Comparison of ENCODE assay signal across 8 mouse cellular contexts in genomic region chr1:77513411-77513941, GRCm38 (mm10). TPM values are rescaled to one million over a fixed set of nuclear protein-coding genes. Genes with fewer than 3 reads are reported as not detected.
DNase-seq lines count a peak whose midpoint lies in the region; ATAC-seq and TF ChIP-seq lines count a peak whose summit lies in the region.

No protein-coding gene starts in this region.

- 2% methylated on average over 27 of the region's 27 CpGs for WGBS in intestine, embryonic 16.5 days

- peaks cover 21% of the 10 kb centered on the region for H3K4me1 ChIP-seq in intestine, embryonic 16.5 days (ENCODE audit: control insufficient read depth, insufficient read depth, low read length)

- no peak for TF ChIP-seq CTCF in C2C12 (IDR thresholded peaks at IDR 0.05; ENCODE audit: control insufficient read depth, insufficient read depth, insufficient read length)

- H3K9me3 ChIP-seq in intestine, embryonic 16.5 days (ENCODE audit: control insufficient read depth, low read length) = no peaks in the 10 kb centered on the region

- peak overlapping the region; percentile 57 for H3K4me3 ChIP-seq in C2C12 (ENCODE audit: insufficient read depth, poor library complexity, severe bottlenecking)
- peak overlapping the region; percentile 70 for H3K4me3 ChIP-seq in intestine, embryonic 16.5 days (ENCODE audit: low read length)

- 0 out of 2 replicates have a peak, but pooled peaks have one; percentile 6 for ATAC-seq in intestine, embryonic 16.5 days

- H3K36me3 ChIP-seq in C2C12 (ENCODE audit: control insufficient read depth, insufficient read depth) = no peaks in the 10 kb centered on the region
- 0 out of 2 replicates have a peak, but pooled peaks cover 3% of the 10 kb centered on the region for H3K36me3 ChIP-seq in intestine, embryonic 16.5 days (ENCODE audit: control insufficient read depth, insufficient read depth, low read length)

- peak overlapping the region; percentile 69 for H3K9ac ChIP-seq in intestine, embryonic 16.5 days (ENCODE audit: low read depth, low read length)

- DNase-seq in adrenal gland, postnatal 36 days = peak; percentile 23 to 40
- DNase-seq in frontal cortex, postnatal 36 days (ENCODE audit: low spot score in 2 of 2) = peak; percentile 66 to 74
- peak; percentile 55 to 74 for DNase-seq in left cerebral cortex, postnatal 10 days (ENCODE audit: extremely low spot score in 1 of 2, low spot score in 2 of 2)
- DNase-seq in lung, postnatal 36 days = peak; percentile 59
- peak; percentile 64 for DNase-seq in right cerebral cortex, postnatal 25 days
- no peak for DNase-seq in thymus, postnatal 14 days

- H3K79me3 ChIP-seq in C2C12 (ENCODE audit: low read depth) = peaks cover 4% of the 10 kb centered on the region

- no peaks in the 10 kb centered on the region for H3K27me3 ChIP-seq in C2C12 (ENCODE audit: control insufficient read depth, insufficient read depth, insufficient read length)
- no peaks in the 10 kb centered on the region for H3K27me3 ChIP-seq in intestine, embryonic 16.5 days (replicated peaks; ENCODE audit: control insufficient read depth, insufficient read depth, low read length)

- no peak overlapping the region for H3K27ac ChIP-seq in intestine, embryonic 16.5 days (ENCODE audit: low read length)

- intact Hi-C loops in left cerebral cortex, postnatal 10 days (cut with DNase I) = loop anchor here (5.0 to 10.0 kb wide), 2 partner anchors 409 to 1021 kb away; no protein-coding TSS in a partner anchor

- H3ac ChIP-seq in C2C12 (ENCODE audit: control insufficient read depth, insufficient read length, low read depth) = peak overlapping the region; percentile 47

- peaks cover 41% of the 10 kb centered on the region for H3K79me2 ChIP-seq in C2C12 (ENCODE audit: control insufficient read depth, insufficient read depth)

- H3K4me2 ChIP-seq in intestine, embryonic 16.5 days (ENCODE audit: low read depth, low read length) = peak overlapping the region; percentile 98

TF ChIP-seq in C2C12, 6 proteins besides CTCF, POLR2A, EP300 and RAD21:
- TF ChIP-seq USF1 (IDR thresholded peaks at IDR 0.05; ENCODE audit: low read depth) (no peak), MAX (IDR thresholded peaks at IDR 0.05) (no peak), MYOG (IDR thresholded peaks at IDR 0.05; ENCODE audit: control insufficient read depth, extremely low read depth, insufficient read length) (no peak), MYOD1 (IDR thresholded peaks at IDR 0.05; ENCODE audit: control insufficient read depth, insufficient read length, low read depth) (no peak), FOSL1 (IDR thresholded peaks at IDR 0.05; ENCODE audit: insufficient read depth, low read length, poor library complexity, severe bottlenecking) (no peak), CEBPB (IDR thresholded peaks at IDR 0.05; ENCODE audit: low read depth) (no peak)

RNA-seq across cellular contexts. Expression of gene Epha4, which starts 1.4 kb away (rescaled TPM):
- 1.9 TPM for polyA plus RNA-seq in C2C12 (2012; fragmentation: generic; extraction: Trizol)
- total RNA-seq in adrenal gland, postnatal 36 days (2021) = 1 to 10 TPM; 1.7 to 2.3 TPM
- polyA plus RNA-seq in intestine, embryonic 16.5 days (2015; fragmentation: Nextera tagmentation; extraction: Ambion mirVana) = 5.0 and 6.0 TPM in 2 replicates
- 100 to 1,000 TPM; 215 to 239 TPM for total RNA-seq in left cerebral cortex, postnatal 10 days (2021)

Comparison
In these comparisons a context has a peak if more than half of its experiments do, and no peak if none do; other contexts are left out.
1. RNA of gene Epha4, which starts 1.4 kb away (total RNA-seq): 215 to 239 TPM in left cerebral cortex, postnatal 10 days; 1.7 to 2.3 TPM in adrenal gland, postnatal 36 days; every median in the first group is over 10 times any median in the second.